Mouse (Mus musculus) myocyte (in vitro differentiated cells): Measurements from ENCODE around the gene Chst15. TPM values are rescaled to one million over a fixed set of nuclear protein-coding genes. Genes with fewer than 3 reads are reported as not detected.

Source experiments
- H3K27me3 ChIP-seq: one replicate; pipeline ENCODE4 v1.6.1; 2011; ENCODE audit not compliant: control insufficient read depth, insufficient read depth, insufficient read length
- H3K36me3 ChIP-seq: one replicate; pipeline ENCODE4 v1.6.1; 2011; ENCODE audit not compliant: control insufficient read depth, insufficient read depth
- H3K4me2 ChIP-seq: one replicate; pipeline ENCODE4 v1.6.1; 2011; ENCODE audit warnings: low read depth, control low read depth
- H3K4me3 ChIP-seq: one replicate; pipeline ENCODE4 v1.5.1; 2011; ENCODE audit warnings: mild to moderate bottlenecking, control low read depth, moderate library complexity
- H3K79me2 ChIP-seq: one replicate; pipeline ENCODE4 v1.6.1; 2011; ENCODE audit not compliant: control insufficient read depth, insufficient read depth
- H3ac ChIP-seq: one replicate; pipeline ENCODE4 v1.6.1; 2011; ENCODE audit not compliant: control insufficient read depth, insufficient read length
- CEBPB ChIP-seq: IDR thresholded peaks from 2 replicates; pipeline ENCODE4 v1.6.1; 2011; ENCODE audit warnings: mild to moderate bottlenecking, moderate library complexity; ENCODE audit not compliant: poor library complexity, insufficient read depth, severe bottlenecking
- E2F4 ChIP-seq: IDR thresholded peaks from one replicate; pipeline ENCODE4 v1.6.1; 2011; ENCODE audit warnings: mild to moderate bottlenecking, control low read depth, moderate library complexity; ENCODE audit not compliant: insufficient read depth
- MAX ChIP-seq: IDR thresholded peaks from one replicate; pipeline ENCODE4 v1.6.1; 2011; ENCODE audit warnings: low read depth, mild to moderate bottlenecking, control low read depth
- MYOD1 ChIP-seq, 3 experiments: IDR thresholded peaks; one replicate each; pipeline ENCODE4 v1.6.1; 2011; ENCODE audit warnings: control low read depth in 2 of 3, low read depth in 2 of 3, mild to moderate bottlenecking in 2 of 3, moderate library complexity in 1 of 3; ENCODE audit not compliant: insufficient read length in 2 of 3, control insufficient read depth in 1 of 3
- MYOG ChIP-seq, 3 experiments: IDR thresholded peaks; one replicate each; pipeline ENCODE4 v1.6.1; 2011; ENCODE audit warnings: control low read depth in 2 of 3, low read depth in 2 of 3, mild to moderate bottlenecking in 2 of 3; ENCODE audit not compliant: insufficient read length in 2 of 3, control insufficient read depth in 1 of 3, insufficient read depth in 1 of 3
- POLR2A ChIP-seq: IDR thresholded peaks from one replicate; pipeline ENCODE4 v1.6.1; 2011; ENCODE audit warnings: low read depth, mild to moderate bottlenecking, control low read depth, moderate library complexity; ENCODE audit not compliant: insufficient read length
- POLR2AphosphoS2 ChIP-seq: IDR thresholded peaks from one replicate; pipeline ENCODE4 v1.6.1; 2011; ENCODE audit warnings: low read depth, control low read depth; ENCODE audit not compliant: insufficient read length
- REST ChIP-seq: IDR thresholded peaks from one replicate; pipeline ENCODE4 v1.6.1; 2011; ENCODE audit warnings: mild to moderate bottlenecking, control low read depth, moderate library complexity; ENCODE audit not compliant: insufficient read depth, insufficient read length
- SRF ChIP-seq: IDR thresholded peaks from one replicate; pipeline ENCODE4 v1.6.1; 2011; ENCODE audit warnings: low read depth; ENCODE audit not compliant: control insufficient read depth, insufficient read length
- TCF12 ChIP-seq: IDR thresholded peaks from one replicate; pipeline ENCODE4 v1.6.1; 2011; ENCODE audit warnings: mild to moderate bottlenecking, control low read depth; ENCODE audit not compliant: poor library complexity, insufficient read depth, severe bottlenecking
- TCF3 ChIP-seq: IDR thresholded peaks from one replicate; pipeline ENCODE4 v1.6.1; 2011; ENCODE audit warnings: low read depth, control low read depth; ENCODE audit not compliant: insufficient read length
- USF1 ChIP-seq: IDR thresholded peaks from one replicate; pipeline ENCODE4 v1.6.1; 2011; ENCODE audit warnings: low read depth, mild to moderate bottlenecking, control low read depth, moderate library complexity
- polyA plus RNA-seq: library from polyadenylated mRNA; unstranded; fragments of >200 nt; fragmentation: generic; extraction: Trizol; gene quantifications from one replicate; pipeline ENCODE4 v1.2.1, GENCODE M21; 2012; ENCODE audit warnings: missing spikeins

Chst15 gene
- polyA plus RNA-seq, 1 experiment, result 13.4 TPM

- no peak for TF ChIP-seq MAX
- no peak overlapping the region for H3ac ChIP-seq
- H3K36me3 ChIP-seq, result peaks cover 11% of the 10 kb centered on the region
- no peaks in the 10 kb centered on the region for H3K79me2 ChIP-seq
- H3K4me3 ChIP-seq, result no peak overlapping the region
- H3K27me3 ChIP-seq, result no peaks in the 10 kb centered on the region
- H3K4me2 ChIP-seq, result no peak overlapping the region
These were observed 79.8 kb downstream of the Chst15 start for GRCm38 (mm10) chr7:132237191-132237590.

GRCm38 (mm10) chr7:132236789-132237188, 80.2 kb downstream of the Chst15 start:
- TF ChIP-seq CEBPB (no peak), SRF (no peak), MYOD1 (IDR thresholded peaks at IDR 0.05; ENCODE audit: control insufficient read depth in 1 of 3, insufficient read length in 2 of 3, low read depth in 2 of 3) (no peak), MYOG (IDR thresholded peaks at IDR 0.05; ENCODE audit: control insufficient read depth in 1 of 3, insufficient read depth in 1 of 3, insufficient read length in 2 of 3, low read depth in 2 of 3) (no peak), POLR2AphosphoS2 (no peak), USF1 (no peak), TCF3 (no peak), POLR2A (no peak)
- H3K4me2 ChIP-seq, result no peak overlapping the region

GRCm38 (mm10) chr7:132234250-132234649, 82.8 kb downstream of the Chst15 start:
- no peaks in the 10 kb centered on the region for H3K27me3 ChIP-seq
- H3K4me2 ChIP-seq, result no peak overlapping the region
- no peaks in the 10 kb centered on the region for H3K79me2 ChIP-seq
- no peak overlapping the region for H3K4me3 ChIP-seq
- H3ac ChIP-seq, result no peak overlapping the region
- peaks cover 11% of the 10 kb centered on the region for H3K36me3 ChIP-seq
- no peak for TF ChIP-seq CEBPB
- TF ChIP-seq MYOD1 (IDR thresholded peaks at IDR 0.05; ENCODE audit: control insufficient read depth in 1 of 3, insufficient read length in 2 of 3, low read depth in 2 of 3), result no peak
- no peak for TF ChIP-seq USF1
- TF ChIP-seq MYOG (IDR thresholded peaks at IDR 0.05; ENCODE audit: control insufficient read depth in 1 of 3, insufficient read depth in 1 of 3, insufficient read length in 2 of 3, low read depth in 2 of 3), result no peak
- no peak for TF ChIP-seq SRF
- TF ChIP-seq TCF3, result no peak
- no peak for TF ChIP-seq E2F4
- TF ChIP-seq MAX, result no peak
- no peak for TF ChIP-seq POLR2A
- no peak for TF ChIP-seq TCF12
- TF ChIP-seq POLR2AphosphoS2, result no peak
- TF ChIP-seq REST, result no peak

More at GRCm38 (mm10) chr7:132236789-132237188, 80.2 kb downstream of the Chst15 start:
- Histone ChIP-seq H3K4me3 (no peak overlapping the region), H3ac (no peak overlapping the region), H3K79me2 (no peaks in the 10 kb centered on the region), H3K27me3 (no peaks in the 10 kb centered on the region), H3K36me3 (peaks cover 11% of the 10 kb centered on the region)

DNA sequence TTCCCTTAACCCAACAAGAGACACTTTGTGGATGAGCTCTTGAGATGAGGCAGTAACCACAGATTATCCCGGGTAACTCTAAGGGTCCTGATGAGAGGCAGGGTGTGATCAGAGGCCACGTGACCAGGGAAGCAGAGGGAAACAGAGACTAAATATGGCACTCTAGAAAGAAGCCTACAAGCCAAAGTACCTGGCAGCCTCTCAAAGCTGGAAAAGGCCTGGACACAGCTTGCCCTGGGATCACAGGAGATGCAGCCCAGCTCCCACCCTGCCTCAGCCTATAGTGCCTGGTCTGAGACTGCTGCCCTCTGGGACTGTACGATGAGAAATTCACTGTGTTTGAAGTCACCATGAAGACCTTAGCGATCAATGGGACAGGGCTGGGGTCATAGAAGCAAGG, 83.3 kb downstream of the Chst15 start:
- no peaks in the 10 kb centered on the region for H3K79me2 ChIP-seq
- no peak for TF ChIP-seq TCF3
- no peak for TF ChIP-seq POLR2AphosphoS2
- no peak for TF ChIP-seq USF1
- TF ChIP-seq TCF12, result no peak
- no peak for TF ChIP-seq POLR2A
- no peak for TF ChIP-seq CEBPB
- TF ChIP-seq REST, result no peak
- no peak for TF ChIP-seq E2F4
- TF ChIP-seq MAX, result no peak
- TF ChIP-seq MYOD1 (IDR thresholded peaks at IDR 0.05; ENCODE audit: control insufficient read depth in 1 of 3, insufficient read length in 2 of 3, low read depth in 2 of 3), result no peak
- no peak for TF ChIP-seq MYOG (IDR thresholded peaks at IDR 0.05; ENCODE audit: control insufficient read depth in 1 of 3, insufficient read depth in 1 of 3, insufficient read length in 2 of 3, low read depth in 2 of 3)
- TF ChIP-seq SRF, result no peak

GRCm38 (mm10) chr7:132232937-132233336, 84.1 kb downstream of the Chst15 start:
- H3K36me3 ChIP-seq, result peaks cover 5% of the 10 kb centered on the region
- no peaks in the 10 kb centered on the region for H3K27me3 ChIP-seq
- H3K4me3 ChIP-seq, result no peak overlapping the region
- H3K4me2 ChIP-seq, result no peak overlapping the region
- no peaks in the 10 kb centered on the region for H3K79me2 ChIP-seq
- H3ac ChIP-seq, result no peak overlapping the region
- TF ChIP-seq CEBPB, result no peak
- no peak for TF ChIP-seq E2F4
- TF ChIP-seq SRF, result no peak

More for the DNA sequence above, 83.3 kb downstream of the Chst15 start:
- no peak overlapping the region for H3K4me3 ChIP-seq
- no peak overlapping the region for H3ac ChIP-seq
- no peak overlapping the region for H3K4me2 ChIP-seq
- no peaks in the 10 kb centered on the region for H3K27me3 ChIP-seq
- peaks cover 7% of the 10 kb centered on the region for H3K36me3 ChIP-seq

GRCm38 (mm10) chr7:132231476-132231875, 85.6 kb downstream of the Chst15 start:
- Histone ChIP-seq H3K4me3 (no peak overlapping the region), H3K27me3 (no peaks in the 10 kb centered on the region), H3K4me2 (no peak overlapping the region), H3K36me3 (no peaks in the 10 kb centered on the region), H3K79me2 (no peaks in the 10 kb centered on the region), H3ac (no peak overlapping the region)
- TF ChIP-seq SRF (no peak), POLR2A (no peak), CEBPB (no peak), REST (no peak), MAX (no peak)
